Mouse (Mus musculus): ENCODE results near the gene Fam216a.
A peak's percentile ranks its signal among the peaks of the same experiment; 100 is the strongest.
"Not testable (repeated sequence)": the region's sequence is repeated elsewhere in the genome, so short reads cannot be mapped to it uniquely, and the experiment has no call there.

Fam216a gene

DNA sequence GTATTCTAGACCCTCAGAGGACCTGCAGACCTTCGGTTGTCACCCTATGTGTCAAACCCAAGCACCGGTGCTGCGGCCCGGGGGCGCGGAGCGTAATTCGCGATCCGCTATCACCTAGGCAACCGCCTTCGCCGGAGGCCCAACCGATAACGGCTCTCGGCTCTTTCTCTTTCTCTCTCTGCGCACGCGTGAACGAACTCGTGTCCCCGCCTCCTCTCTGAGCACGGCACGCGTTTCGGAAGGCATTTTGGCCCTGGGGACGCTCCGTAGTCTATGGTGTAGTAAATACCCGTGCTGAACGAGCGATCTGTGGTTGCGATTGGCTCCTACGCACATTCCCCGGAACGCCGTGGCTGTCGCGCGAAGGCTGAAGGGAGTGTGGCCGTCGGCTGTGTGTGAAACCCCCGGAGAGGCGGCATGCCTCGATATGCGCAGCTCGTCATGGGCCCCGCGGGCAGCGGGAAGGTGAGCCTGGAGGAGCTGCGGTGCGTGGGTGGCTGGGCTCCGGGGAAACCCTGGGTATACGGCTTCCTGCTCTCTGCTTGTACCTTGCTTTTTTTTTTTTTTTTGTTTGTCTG, at the start of gene Fam216a:
TSS of gene Fam216a (minus strand) at position 173 of the 578 bp plus-strand sequence.
- peak; percentile 99 for DNase-seq

GRCm38 (mm10) chr5:122421271-122422068, 49.3 kb upstream of the Fam216a start, which contains the start of gene Anapc7:
Gene Anapc7, plus strand, starts transcription at chr5:122421693.
- DNase-seq, result no peak

GRCm38 (mm10) chr5:122420676-122421075, 48.5 kb upstream of the Fam216a start:
- DNase-seq, result not testable (repeated sequence)

- DNase-seq, result no peak
Measured at GRCm38 (mm10) chr5:122415465-122415864, 43.3 kb upstream of the Fam216a start.

DNA sequence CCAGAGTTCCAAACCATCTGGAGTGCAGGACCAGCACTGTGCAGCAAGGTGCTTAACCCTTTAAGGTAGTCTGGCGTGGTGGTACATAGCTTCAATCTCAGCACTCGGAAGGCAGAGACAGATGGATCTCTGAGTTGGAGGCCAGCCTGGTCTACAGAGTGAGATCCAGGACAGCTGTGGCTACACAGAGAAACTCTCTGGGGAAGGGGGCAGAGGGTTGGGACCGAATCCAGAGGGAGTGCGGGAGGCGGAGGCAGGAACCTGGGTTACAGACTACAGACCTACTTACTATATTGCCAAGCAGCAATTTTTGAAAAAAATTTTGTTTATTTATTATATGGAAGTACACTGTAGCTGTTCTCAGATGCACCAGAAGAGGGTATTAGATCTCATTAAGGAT, 42.2 kb upstream of the Fam216a start:
- no peak for DNase-seq

- peak in 1 of 2 experiments; percentile 81 for DNase-seq
Measured at GRCm38 (mm10) chr5:122412826-122413225, 40.7 kb upstream of the Fam216a start.

- no peak for DNase-seq
Measured at GRCm38 (mm10) chr5:122411892-122412291, 39.7 kb upstream of the Fam216a start.

DNA sequence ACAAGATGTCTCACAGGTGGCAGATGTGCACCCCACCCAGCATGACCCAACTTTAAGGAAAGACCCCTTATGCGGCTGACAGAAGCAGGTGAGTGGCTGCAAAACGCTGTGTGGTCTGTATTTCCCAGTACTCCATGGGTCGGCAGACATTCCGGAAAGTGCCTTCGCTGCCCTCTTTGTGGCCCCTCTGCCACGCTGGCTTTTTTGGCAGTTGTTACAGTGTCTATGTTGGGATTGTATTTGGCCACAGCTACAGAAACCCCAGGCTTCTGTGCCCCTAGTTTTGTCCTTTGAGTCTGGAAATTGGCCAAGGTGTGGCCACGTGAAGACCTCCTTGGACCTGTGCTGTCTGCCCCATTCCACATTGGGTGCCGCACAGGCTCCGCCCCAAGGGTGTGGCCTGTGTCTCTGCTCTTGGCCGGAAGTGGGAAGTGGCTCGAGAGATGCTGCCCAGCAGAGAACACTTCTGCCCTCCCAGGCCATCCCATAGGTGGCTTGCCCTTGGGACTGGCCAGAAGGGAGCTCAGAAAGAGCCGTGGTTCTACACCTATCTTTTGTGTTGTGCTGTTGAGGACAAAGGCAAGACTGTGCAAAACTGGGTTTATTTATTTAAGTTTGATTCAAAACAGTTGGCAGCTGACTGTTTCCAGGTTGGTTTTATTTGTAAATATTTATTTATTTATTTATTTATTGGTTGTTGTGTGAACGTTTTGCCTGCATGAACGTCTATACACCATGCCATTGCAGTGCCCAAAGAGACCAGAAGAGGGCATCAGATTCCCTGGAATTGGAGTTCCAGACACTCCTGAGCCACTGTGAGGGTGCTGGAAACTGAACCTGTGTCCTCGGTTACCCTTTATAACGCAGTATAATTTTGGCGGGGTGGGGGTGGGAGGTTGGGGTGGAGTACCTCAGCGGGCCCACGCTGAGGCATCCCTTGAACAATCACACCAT, 37.8 kb upstream of the Fam216a start:
- DNase-seq, result no peak

DNA sequence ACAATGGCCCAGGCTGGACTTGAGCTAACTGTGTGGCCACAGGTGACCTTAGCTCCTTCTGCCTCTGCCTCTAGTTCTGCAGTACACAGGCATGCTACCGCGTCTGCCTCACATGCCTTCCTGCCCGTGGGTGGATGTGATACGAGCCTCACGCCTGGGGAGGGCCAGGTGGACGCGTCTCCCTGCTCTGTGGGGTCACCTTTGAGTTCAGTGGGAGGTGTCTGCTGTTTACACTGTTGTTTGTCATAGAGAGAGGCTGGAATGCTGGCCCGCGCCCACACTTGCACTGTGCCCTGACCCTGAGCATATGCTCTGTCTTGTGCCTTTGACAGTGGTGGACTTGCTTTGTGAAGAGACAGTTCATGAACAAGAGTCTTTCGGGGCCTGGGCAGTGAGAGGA, 33.4 kb upstream of the Fam216a start:
- DNase-seq, result no peak

- no peak for DNase-seq
Measured at GRCm38 (mm10) chr5:122403362-122403761, 31.2 kb upstream of the Fam216a start.

DNA sequence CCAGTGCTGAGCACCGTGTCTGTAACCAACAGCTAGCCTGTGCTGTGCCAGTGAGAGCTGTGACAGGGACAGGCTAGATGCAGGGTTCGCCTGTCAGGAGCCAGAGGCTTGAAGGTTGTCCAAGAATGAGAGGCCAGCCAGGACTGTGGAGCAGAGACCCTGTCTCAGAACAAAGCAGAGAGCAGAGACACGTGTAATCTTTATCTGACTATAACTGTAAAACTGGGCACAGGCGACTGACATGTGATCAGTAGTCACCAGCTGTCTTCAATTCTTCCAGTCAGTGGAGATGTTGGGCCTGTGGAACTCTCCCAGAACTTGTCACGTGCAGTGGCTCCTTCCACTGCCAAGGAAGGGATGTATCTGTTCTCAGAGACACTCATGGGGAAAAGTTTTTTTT, 30.6 kb upstream of the Fam216a start:
- peak in 1 of 2 experiments; percentile 77 for DNase-seq

DNA sequence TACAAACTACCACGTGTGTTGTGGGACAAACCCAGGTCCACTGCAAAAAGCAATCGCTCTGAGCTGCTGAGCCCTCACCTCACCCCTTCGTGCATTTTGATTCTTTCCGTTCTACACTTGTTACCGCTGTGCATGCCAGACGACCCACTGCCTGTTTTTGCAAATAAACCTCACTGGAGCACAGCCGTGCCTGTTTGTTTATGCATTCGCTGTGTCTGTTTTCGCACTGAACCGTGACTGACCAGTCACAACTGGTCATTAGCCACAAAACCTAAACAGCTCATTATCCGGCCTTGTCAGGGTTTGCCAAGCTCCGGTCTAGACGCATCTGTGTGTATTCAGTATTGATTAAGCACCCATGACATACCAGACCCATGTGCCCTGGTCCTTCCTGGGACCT, 30.0 kb upstream of the Fam216a start:
- no peak for DNase-seq

GRCm38 (mm10) chr5:122401303-122401640, 29.1 kb upstream of the Fam216a start:
- DNase-seq, result peak; percentile 59 to 77

GRCm38 (mm10) chr5:122400628-122401302, 28.6 kb upstream of the Fam216a start:
- peak; percentile 49 to 81 for DNase-seq

DNA sequence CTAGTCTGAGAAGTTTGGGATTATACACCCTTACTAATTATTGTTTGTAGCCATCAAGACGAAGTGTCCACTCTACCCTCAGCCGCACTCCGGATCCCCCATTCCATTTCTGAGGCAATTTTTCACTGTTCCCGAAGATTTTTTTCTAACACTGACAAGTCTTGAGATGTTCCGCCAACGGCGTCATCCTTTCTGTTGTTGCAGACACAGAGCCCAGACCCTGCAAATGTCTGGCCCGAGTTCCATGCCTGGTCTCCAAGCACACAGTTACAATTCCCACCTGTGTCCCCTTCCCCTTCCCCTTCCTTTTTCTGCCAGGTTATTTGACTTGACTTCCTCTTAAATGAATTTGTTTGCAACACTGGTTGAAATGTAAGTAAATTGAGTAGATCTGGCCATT, 27.7 kb upstream of the Fam216a start:
- no peak for DNase-seq

DNA sequence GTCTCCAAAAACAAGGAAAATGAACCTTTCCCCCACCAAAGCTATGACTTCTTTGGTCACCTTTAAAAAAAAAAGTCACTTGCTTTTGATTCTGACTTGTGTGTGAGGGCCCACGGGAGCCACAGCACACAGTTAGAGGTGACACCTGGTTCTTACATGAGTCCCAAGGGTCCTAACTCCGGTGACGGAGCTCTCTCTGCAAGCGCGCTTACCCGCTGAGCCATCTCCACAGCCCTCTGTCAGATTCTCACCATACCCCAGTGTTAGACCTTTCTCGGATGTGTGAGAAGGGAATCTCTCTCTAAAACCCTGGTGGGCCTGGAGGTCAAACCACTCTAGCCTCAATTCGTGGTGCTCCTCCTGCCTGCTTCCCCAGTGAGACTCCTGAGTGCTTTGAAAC, 25.3 kb upstream of the Fam216a start:
- no peak for DNase-seq

- peak; percentile 73 to 88 for DNase-seq
Measured at GRCm38 (mm10) chr5:122396791-122397190, 24.6 kb upstream of the Fam216a start.

DNA sequence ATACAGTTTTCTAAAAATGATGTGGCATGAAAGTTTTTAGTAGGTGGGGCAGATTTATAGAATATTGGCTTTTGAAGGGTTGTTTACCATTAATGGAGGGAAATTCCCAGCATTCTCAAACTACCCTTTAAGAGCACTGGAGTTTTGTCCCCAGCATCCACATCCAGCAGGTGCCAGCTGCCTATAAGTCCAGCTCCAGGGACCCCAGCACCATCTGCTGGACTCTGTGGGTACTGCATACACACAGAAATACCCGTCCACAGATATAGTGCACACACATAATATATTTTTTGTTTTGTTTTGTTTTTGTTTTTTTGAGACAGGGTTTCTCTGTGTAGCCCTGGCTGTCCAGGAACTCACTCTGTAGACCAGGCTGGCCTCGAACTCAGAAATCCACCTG, 21.7 kb upstream of the Fam216a start:
- peak; percentile 72 to 87 for DNase-seq

- peak; percentile 42 to 45 for DNase-seq
Measured at GRCm38 (mm10) chr5:122392227-122393004, 20.3 kb upstream of the Fam216a start.

DNA sequence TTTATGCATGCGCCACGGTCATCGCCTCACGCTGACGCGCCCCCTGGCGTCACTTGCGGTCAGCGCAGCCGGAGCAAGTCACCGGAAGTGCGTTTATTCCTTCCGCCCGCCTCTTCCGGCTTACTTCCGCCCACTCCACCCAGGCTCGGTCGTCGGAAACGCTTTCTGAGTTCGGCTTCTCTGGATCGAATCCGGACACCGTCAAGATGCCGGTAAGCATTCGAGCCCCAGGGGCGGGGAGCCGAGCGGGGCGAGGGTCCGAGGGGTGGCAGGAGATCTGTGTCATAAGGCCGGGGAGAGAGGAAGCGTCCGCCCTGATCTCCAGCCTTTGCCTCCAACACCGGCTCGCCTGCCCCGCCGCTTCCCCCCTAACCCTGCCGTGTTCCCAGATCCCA, 19.6 kb upstream of the Fam216a start, which contains the start of gene Arpc3:
TSS of gene Arpc3 (plus strand) at position 93 of the 395 bp plus-strand sequence.
- peak; percentile 93 to 95 for DNase-seq

DNA sequence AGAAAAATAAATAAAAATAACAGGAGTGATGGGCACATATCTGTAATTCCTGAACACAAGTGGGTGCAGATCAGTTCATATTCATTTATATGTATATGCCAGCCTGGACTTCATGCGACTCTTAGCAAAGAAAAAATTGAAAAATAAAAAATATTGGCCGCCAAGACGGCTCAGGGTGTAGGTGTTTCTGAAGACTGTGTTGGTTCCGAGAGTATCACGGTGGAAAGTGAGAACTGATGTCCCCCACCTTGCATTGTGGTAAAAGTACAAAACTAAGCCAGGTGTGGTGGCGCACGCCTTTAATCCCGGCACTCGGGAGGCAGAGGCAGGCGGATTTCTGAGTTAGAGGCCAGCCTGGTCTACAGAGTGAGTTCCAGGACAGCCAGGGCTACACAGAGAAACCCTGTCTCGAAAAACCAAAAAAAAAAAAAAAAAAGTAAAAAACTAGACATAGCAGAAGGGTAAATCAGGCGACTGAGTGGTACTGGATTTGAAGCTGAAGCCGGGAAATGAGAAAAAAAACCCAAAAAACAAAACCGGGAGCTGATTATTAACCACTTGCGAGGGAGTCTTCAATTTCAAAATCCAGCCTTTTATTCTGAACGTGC, 19.1 kb upstream of the Fam216a start:
- peak in 1 of 2 experiments; percentile 13 for DNase-seq

All from lung, postnatal 4 days (tissue).